Mouse (Mus musculus) lung, embryonic 16.5 days (tissue): ENCODE results near the gene Tmem184b. TPM values are rescaled to one million over a fixed set of nuclear protein-coding genes. Genes with fewer than 3 reads are reported as not detected.

Experiments
- ATAC-seq: fragments of 200-750 bp; cut with Nextera tagmentation; 2 replicates; pipeline ENCODE4 v1.8.0; 2017; ENCODE audit warnings: low read depth, mild to moderate bottlenecking, moderate library complexity
- H3K27ac ChIP-seq: fragments of 300-500 bp; sonication (generic); 2 replicates; pipeline ENCODE4 v1.5.1; 2014; ENCODE audit warnings: mild to moderate bottlenecking, control low read depth, low read length
- H3K27me3 ChIP-seq: fragments of 300-500 bp; sonication (generic); 2 replicates; pipeline ENCODE4 v1.6.1; 2014; ENCODE audit warnings: low read depth, low read length, mixed read lengths; ENCODE audit not compliant: control insufficient read depth, insufficient read depth
- H3K36me3 ChIP-seq: fragments of 300-500 bp; sonication (generic); 2 replicates; pipeline ENCODE4 v1.6.1; 2014; ENCODE audit warnings: low read length; ENCODE audit not compliant: control insufficient read depth, insufficient read depth
- H3K4me1 ChIP-seq: fragments of 300-500 bp; sonication (generic); replicated peaks from 2 replicates; pipeline ENCODE4 v1.6.1; 2014; ENCODE audit warnings: low read length, mixed read lengths; ENCODE audit not compliant: control insufficient read depth, insufficient read depth
- H3K4me2 ChIP-seq: fragments of 300-500 bp; sonication (generic); 2 replicates; pipeline ENCODE4 v1.6.1; 2014; ENCODE audit warnings: low read depth, low read length, control low read depth
- H3K4me3 ChIP-seq: fragments of 300-500 bp; sonication (generic); 2 replicates; pipeline ENCODE4 v1.5.1; 2014; ENCODE audit warnings: mild to moderate bottlenecking, low read length, control low read depth
- H3K9ac ChIP-seq: fragments of 300-500 bp; sonication (generic); 2 replicates; pipeline ENCODE4 v1.6.1; 2014; ENCODE audit warnings: low read length, control low read depth
- H3K9me3 ChIP-seq: fragments of 300-500 bp; sonication (generic); 2 replicates; pipeline ENCODE4 v1.6.1; 2016; ENCODE audit warnings: low read length; ENCODE audit not compliant: control insufficient read depth
- WGBS: fragments of 180-500 bp; shearing (Covaris S2); extraction: QIAGEN DNeasy Blood & Tissue Kit; methylation state at CpG from one replicate; pipeline ENCODE4 v1.1.7; 2014; 5-methylcytosine and 5-hydroxymethylcytosine counted together
- polyA plus RNA-seq: library from polyadenylated mRNA; unstranded; fragments of >200 nt; fragmentation: Nextera tagmentation; extraction: Ambion mirVana; gene quantifications from 2 replicates; pipeline ENCODE4 v1.2.1, GENCODE M21; 2015

Gene Tmem184b
- polyA plus RNA-seq, 1 experiment from 2014 or later: 78.2 TPM

DNA sequence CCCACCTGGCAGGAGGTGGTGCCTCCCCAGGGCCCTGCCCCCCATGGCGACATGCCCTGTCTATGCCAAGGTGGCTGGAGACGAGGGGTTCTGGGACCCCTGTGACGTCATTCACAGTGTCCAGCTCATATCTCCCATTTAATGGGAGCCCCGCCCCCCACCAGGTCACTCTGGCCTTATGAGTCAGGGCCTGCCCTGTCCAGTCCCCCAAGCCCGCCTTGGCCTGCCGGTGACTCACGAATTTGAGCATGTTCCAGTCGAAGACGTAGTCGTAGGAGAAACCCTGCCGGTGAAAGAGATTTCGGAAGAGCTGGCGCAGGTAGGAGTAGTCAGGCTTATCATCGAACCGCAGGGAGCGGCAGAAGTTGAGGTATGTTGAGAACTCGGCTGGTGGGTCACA, 21.2 kb upstream of the Tmem184b start:
- 88% methylated on average over 17 of the region's 17 CpGs for WGBS
- ATAC-seq: no peak
- no peak overlapping the region for H3K9ac ChIP-seq
- no peak overlapping the region for H3K27ac ChIP-seq
- H3K4me2 ChIP-seq: no peak overlapping the region
- H3K36me3 ChIP-seq: peaks cover 79% of the 10 kb centered on the region
- H3K4me1 ChIP-seq: no peaks in the 10 kb centered on the region; the same call in 1 of the 2 replicates
- H3K27me3 ChIP-seq: no peaks in the 10 kb centered on the region
- H3K9me3 ChIP-seq: no peaks in the 10 kb centered on the region
- H3K4me3 ChIP-seq: no peak overlapping the region

DNA sequence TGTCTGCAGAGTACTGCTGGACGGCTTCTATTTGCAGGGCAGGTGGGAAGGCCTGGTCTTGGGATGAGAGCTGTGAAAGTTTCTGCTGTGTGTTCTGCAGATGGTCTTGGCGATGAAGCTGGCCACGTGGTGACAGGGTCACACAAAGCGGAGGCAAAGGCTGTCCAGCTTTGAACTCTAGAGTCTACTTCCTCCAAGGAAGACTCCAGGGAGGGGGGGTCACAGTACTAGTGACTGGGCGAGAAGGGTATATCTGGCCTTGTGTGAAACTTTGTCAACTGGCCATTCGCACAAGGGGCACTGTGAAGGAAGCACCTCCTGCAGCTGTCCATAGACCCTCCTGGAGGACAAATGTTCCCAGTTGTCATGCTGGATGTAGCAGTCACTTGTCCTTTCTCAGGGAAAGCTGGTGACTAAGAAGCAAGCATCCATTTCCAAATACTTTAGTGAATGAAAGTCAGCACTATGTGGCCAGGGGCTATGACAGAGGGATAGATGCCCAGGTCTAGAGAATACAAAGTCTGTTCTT, 19.4 kb upstream of the Tmem184b start:
- no peak for ATAC-seq
- H3K4me3 ChIP-seq: no peak overlapping the region
- peaks cover 70% of the 10 kb centered on the region for H3K36me3 ChIP-seq
- H3K4me1 ChIP-seq: no peaks in the 10 kb centered on the region; the same call in 1 of the 2 replicates
- H3K4me2 ChIP-seq: no peak overlapping the region
- 69% methylated on average over 6 of the region's 6 CpGs for WGBS
- H3K9me3 ChIP-seq: no peaks in the 10 kb centered on the region
- no peak overlapping the region for H3K27ac ChIP-seq
- no peaks in the 10 kb centered on the region for H3K27me3 ChIP-seq
- H3K9ac ChIP-seq: no peak overlapping the region

DNA sequence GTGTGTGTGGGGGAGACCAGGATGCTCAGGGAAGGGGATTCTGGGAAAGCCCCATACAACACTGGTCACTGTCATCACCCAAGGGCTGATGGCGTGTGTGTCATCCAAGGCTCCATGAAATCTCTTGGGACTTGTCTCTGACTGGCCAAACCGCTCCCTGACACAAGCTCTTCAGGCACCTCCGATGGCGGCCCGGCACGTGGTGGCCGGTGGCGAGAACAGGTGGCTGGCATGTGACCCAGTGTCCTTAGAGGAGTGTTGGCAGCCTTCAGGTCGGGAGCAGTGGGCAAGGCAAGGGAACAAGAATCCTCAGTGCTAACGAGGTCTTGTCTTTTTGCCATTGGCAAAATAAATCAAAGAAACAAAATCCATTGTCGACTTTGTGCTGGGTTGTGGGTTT, 15.3 kb upstream of the Tmem184b start:
- Histone ChIP-seq H3K4me2 (no peak overlapping the region), H3K27ac (no peak overlapping the region), H3K9me3 (no peaks in the 10 kb centered on the region), H3K4me3 (no peak overlapping the region), H3K9ac (no peak overlapping the region), H3K27me3 (no peaks in the 10 kb centered on the region), H3K36me3 (peaks cover 39% of the 10 kb centered on the region), H3K4me1 (no peaks in the 10 kb centered on the region; the same call in 1 of the 2 replicates)
- WGBS: 86% methylated on average over 11 of the region's 11 CpGs
- ATAC-seq: no peak

DNA sequence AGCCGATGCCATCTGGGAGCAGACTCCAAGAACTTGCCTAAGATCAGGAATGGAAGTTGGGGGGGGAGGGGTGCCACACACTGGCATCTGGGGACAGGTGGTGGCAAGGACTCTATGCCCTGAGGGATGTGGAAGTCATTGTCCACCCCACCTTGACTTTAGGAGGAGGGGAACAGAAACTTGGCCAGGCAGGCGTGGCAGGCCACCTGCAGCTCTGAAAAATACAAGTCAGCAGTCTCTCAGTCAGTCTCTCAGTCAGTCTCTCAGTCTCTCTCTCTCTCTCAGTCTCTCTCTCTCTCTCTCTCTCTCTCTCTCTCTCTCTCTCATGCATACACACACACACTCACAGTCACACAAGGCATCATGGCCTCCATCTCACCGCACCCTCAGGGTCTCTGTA, 14.9 kb upstream of the Tmem184b start:
- Histone ChIP-seq H3K4me3 (no peak overlapping the region), H3K36me3 (peaks cover 35% of the 10 kb centered on the region), H3K4me1 (no peaks in the 10 kb centered on the region; the same call in 1 of the 2 replicates), H3K9me3 (no peaks in the 10 kb centered on the region), H3K4me2 (no peak overlapping the region), H3K9ac (no peak overlapping the region), H3K27ac (no peak overlapping the region), H3K27me3 (no peaks in the 10 kb centered on the region)
- WGBS: 81% methylated on average over 3 of the region's 3 CpGs
- no peak for ATAC-seq

DNA sequence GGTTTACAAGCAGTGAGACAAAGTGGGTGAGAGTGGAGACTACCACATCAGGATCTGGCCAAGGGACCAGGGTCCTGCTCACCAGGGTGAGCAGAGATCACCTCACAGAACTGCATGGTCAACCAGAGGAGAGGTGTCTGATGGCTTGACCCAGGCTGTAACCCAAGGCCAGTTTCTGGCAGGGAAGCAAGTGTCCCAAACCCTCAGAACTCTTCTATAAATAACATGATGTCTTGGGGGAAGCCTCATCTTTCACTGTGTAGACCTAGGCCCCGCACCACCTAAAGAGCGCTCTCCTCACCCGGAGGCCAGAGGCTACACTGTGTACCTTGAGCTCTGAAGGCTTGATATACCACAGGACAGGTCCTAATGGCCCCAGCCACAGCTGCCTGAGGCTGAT, 14.0 kb upstream of the Tmem184b start:
- Histone ChIP-seq H3K9me3 (no peaks in the 10 kb centered on the region), H3K4me2 (no peak overlapping the region), H3K9ac (no peak overlapping the region), H3K36me3 (peaks cover 28% of the 10 kb centered on the region), H3K4me3 (no peak overlapping the region), H3K4me1 (no peaks in the 10 kb centered on the region), H3K27me3 (no peaks in the 10 kb centered on the region), H3K27ac (no peak overlapping the region)
- WGBS: 89% methylated on average over 3 of the region's 3 CpGs
- ATAC-seq: no peak

DNA sequence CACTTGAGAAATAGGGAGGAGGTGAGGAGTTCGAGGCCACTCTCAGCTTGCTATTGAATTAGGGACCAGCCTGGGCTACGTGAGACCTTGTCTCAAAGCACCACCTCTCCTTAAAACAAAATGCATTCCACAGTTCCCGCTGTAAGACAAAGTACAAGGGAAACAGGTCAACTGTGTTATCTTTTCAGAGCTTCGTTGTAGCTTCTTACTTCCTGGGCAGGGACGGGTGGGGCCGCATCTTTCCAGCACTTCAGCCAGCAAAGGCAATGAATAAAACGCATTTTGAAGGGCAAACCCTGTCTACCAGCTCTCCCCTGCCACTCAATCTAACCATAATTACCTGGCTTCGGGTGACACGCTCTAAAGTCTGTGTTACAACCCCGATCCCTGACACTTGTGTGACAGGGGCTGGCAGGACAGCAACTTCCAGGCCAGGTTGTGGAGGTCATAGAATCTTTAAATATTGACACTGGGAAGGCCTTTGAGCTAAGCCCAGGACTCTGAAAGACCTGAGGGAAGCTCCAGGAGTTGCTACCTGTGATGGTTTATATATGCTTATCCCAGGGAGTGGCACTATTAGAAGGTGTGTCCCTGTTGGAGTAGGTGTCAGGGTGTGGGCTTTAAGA, 13.2 kb upstream of the Tmem184b start:
- no peak overlapping the region for H3K9ac ChIP-seq
- WGBS: 79% methylated on average over 10 of the region's 10 CpGs
- H3K4me3 ChIP-seq: no peak overlapping the region
- H3K27me3 ChIP-seq: no peaks in the 10 kb centered on the region
- H3K9me3 ChIP-seq: 0 out of 2 replicates have a peak, but pooled peaks cover under 1% of the 10 kb centered on the region
- H3K4me1 ChIP-seq: no peaks in the 10 kb centered on the region
- peaks cover 21% of the 10 kb centered on the region for H3K36me3 ChIP-seq
- H3K4me2 ChIP-seq: no peak overlapping the region
- H3K27ac ChIP-seq: no peak overlapping the region
- ATAC-seq: no peak

DNA sequence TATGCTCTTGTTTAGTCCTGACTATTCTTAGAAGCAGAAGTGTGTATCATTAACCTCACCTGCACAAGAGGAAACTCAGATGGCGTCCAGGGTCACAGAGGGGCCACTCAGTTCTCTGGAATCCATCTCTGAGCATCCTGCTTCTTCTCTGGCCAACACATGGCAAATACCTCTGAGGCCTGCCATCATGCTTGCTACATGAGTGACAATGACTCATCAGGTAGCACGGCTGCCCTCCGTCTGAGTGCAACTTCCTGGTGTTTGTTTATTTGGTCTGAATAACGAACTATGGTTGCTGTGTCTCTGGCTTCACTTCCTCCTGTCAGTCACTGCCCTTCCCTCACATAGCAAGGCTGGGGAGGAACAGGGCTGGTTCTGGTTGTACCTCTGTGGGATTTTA, 11.1 kb upstream of the Tmem184b start:
- Histone ChIP-seq H3K9ac (no peak overlapping the region), H3K27ac (0 out of 2 replicates have a peak overlapping the region, but pooled peaks have one; percentile 10), H3K36me3 (peaks cover 7% of the 10 kb centered on the region; the same call in 1 of the 2 replicates), H3K4me2 (no peak overlapping the region), H3K4me3 (no peak overlapping the region), H3K4me1 (no peaks in the 10 kb centered on the region), H3K9me3 (0 out of 2 replicates have a peak, but pooled peaks cover 4% of the 10 kb centered on the region), H3K27me3 (no peaks in the 10 kb centered on the region)
- no peak for ATAC-seq
- WGBS: 27% methylated on average over 4 of the region's 4 CpGs

DNA sequence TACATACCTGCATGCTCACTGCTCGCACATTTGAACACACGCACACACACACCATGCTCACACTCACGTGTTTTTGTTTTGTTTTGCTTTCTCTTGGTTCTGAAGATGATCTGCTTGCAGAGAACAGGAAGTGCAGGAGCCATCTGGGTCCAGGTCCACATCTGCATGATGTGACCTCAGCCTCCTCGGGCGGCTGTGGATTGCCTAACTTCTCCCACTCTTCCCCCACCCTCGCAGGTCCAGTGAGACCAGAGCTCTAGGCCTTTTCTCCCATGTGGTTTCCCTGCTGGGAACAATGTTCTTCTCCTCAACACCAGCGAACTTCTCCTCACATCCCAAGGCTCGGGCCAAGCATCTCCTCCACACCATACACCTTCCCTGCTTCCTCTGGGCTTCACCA, 10.4 kb upstream of the Tmem184b start:
- Histone ChIP-seq H3K27me3 (no peaks in the 10 kb centered on the region), H3K27ac (no peak overlapping the region), H3K4me2 (no peak overlapping the region), H3K4me1 (no peaks in the 10 kb centered on the region), H3K9ac (no peak overlapping the region), H3K4me3 (no peak overlapping the region), H3K9me3 (0 out of 2 replicates have a peak, but pooled peaks cover 4% of the 10 kb centered on the region), H3K36me3 (peaks cover 6% of the 10 kb centered on the region; the same call in 1 of the 2 replicates)
- 69% methylated on average over 8 of the region's 8 CpGs for WGBS
- no peak for ATAC-seq

DNA sequence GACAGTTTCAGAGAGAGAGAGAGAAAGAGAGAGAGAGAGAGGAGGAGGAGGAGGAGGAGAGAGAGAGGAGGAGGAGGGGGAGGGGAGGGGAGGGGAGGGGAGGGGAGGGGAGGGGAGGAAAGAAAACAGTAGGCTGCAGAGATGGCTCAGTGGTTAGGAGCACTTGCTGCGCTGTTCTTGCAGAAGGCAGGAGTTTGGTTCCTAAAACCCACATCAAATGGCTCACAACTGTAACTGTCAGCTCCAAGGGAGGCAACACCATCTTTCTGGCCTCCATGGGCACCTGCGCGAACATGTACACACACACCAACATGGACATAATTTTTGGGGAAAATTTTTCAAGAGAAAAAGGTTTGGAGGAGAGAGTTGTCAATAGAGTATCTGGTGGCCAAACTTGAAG, 9.8 kb upstream of the Tmem184b start:
- H3K9me3 ChIP-seq: 0 out of 2 replicates have a peak, but pooled peaks cover 4% of the 10 kb centered on the region
- WGBS: 94% methylated on average over 3 of the region's 3 CpGs
- ATAC-seq: no peak

More for the DNA sequence above, 9.8 kb upstream of the Tmem184b start:
- Histone ChIP-seq H3K36me3 (0 out of 2 replicates have a peak, but pooled peaks cover 2% of the 10 kb centered on the region), H3K4me3 (no peak overlapping the region), H3K4me2 (no peak overlapping the region), H3K27ac (no peak overlapping the region), H3K4me1 (no peaks in the 10 kb centered on the region), H3K27me3 (no peaks in the 10 kb centered on the region), H3K9ac (no peak overlapping the region)
